Mouse (Mus musculus) monocyte, adult 5-6 weeks (primary cell): ENCODE results near the gene Manbal. TPM values are rescaled to one million over a fixed set of nuclear protein-coding genes. Genes with fewer than 3 reads are reported as not detected.

Experiments
- ATAC-seq: fragments of 153-309, 156-312 bp; replicated peaks from 2 replicates; pipeline ENCODE4 v1.8.0; 2017; ENCODE audit warnings: mild to moderate bottlenecking; ENCODE audit not compliant: low TSS enrichment, insufficient number of reproducible peaks, severe bottlenecking, poor library complexity, low FRiP score
- total RNA-seq: library from RNA; stranded (forward); fragments of 200-1000, 200-491, 200-594 nt; gene quantifications from 3 replicates; pipeline ENCODE4 v1.2.3, GENCODE M21; 2017

Manbal gene
- total RNA-seq, 1 experiment from 2014 or later = 14.3 TPM

DNA sequence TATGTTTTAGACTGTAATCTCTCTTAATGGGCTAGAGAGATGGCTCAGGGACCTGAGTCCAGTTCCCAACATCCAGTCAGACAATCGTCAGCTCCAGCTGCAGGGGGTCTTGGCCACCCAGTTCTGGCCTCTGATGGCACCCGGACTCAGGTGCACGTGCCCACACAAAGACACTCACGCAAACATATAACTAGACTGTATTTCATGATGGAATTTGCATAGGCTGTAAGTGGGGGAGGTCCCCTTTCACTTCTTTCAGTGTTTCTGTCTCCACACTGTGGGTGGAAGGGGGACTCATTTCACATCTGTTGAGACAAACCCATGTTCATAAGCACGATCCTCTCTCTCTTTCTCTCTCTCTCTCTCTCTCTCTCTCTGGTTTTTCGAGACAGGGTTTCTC, 33.1 kb downstream of the Manbal start:
- no peak for ATAC-seq

DNA sequence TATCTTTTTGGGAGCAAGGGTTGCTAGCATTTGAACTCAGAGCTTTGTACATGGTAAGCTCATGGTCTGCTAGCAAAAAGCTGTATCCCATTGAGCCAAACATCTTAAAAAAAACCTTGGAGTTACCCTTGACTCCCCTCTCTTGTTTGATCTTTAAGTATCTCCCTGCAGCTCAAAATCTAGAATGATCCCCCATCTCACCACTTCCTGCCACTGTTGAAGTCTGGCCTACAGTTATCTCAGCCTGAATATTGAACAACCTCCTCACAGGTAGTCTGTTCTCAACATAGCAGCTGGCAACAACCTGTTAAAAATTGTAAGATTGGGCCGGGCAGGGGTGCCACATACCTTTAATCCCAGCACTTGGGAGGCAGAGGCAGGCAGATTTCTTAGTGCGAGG, 33.9 kb downstream of the Manbal start:
- ATAC-seq = no peak

GRCm38 (mm10) chr2:157407596-157407995, 40.2 kb downstream of the Manbal start:
- no peak for ATAC-seq

GRCm38 (mm10) chr2:157409793-157410533, 42.6 kb downstream of the Manbal start:
- no peak for ATAC-seq

GRCm38 (mm10) chr2:157411151-157411693, 43.8 kb downstream of the Manbal start:
- no peak for ATAC-seq

DNA sequence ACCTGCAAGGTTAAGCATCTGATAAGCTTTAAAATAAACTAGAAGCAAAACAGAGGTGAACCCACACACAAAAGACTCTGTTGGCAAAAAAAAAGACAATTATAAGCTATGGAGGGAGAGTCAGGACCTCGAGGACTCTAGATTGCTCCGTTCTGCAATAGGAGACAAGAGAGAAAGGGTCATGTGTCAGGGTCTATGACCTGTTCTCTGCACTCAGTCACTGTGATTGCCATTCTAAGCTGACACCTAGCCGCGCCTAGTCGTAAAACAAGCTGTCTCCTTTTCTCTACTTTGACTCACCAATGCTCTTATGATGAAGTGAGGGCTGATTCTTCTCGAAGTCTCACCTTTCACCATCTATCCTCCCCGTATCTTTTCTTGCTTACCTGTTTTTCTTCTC, 45.1 kb downstream of the Manbal start:
- no peak for ATAC-seq

DNA sequence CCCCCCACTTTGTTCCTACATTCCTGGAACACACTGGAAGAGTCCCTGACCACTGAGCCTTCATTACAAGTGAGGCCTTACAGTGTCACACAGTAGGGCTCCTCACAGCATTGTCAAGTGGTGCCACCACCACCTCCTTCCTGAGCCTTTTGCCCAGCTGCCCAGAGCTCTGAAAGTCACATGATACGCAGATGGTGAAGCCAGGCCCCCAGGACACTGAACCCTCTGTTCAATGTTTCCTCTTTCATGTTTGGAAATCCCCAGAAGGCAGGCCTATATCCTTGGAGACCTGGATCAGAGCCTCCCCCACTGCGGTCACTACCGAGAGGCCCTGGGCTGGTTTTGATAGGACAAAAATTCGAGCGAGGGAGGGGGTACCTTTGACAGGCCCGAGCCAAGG, 49.8 kb downstream of the Manbal start:
- ATAC-seq = no peak

- ATAC-seq = no peak
These were observed 50.8 kb downstream of the Manbal start, which contains the start of gene Src for GRCm38 (mm10) chr2:157418206-157418605. Src (plus strand) TSS chr2:157418444.

GRCm38 (mm10) chr2:157418609-157419071, 51.2 kb downstream of the Manbal start:
- ATAC-seq = no peak

DNA sequence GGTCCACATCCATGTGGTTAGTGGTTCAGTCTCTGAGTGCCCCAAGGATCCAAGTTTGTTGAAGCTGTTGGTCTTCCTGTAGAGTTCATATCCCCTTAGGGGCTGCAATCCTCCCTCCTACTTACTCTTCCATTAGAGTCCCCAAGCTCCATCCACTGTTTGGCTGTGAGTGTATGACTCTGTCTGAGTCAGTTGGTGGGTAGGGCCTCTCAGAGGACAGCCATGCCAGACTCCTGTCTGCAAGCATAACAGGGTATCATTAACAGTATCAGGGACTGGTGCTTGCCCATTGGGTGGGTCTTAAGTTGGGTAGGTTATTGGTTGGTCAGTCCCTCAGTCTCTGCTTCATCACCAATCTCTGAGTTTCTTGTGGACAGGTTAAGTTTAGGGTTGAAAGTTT, 52.1 kb downstream of the Manbal start:
- ATAC-seq = no peak

GRCm38 (mm10) chr2:157420404-157420803, 53.0 kb downstream of the Manbal start:
- no peak for ATAC-seq

DNA sequence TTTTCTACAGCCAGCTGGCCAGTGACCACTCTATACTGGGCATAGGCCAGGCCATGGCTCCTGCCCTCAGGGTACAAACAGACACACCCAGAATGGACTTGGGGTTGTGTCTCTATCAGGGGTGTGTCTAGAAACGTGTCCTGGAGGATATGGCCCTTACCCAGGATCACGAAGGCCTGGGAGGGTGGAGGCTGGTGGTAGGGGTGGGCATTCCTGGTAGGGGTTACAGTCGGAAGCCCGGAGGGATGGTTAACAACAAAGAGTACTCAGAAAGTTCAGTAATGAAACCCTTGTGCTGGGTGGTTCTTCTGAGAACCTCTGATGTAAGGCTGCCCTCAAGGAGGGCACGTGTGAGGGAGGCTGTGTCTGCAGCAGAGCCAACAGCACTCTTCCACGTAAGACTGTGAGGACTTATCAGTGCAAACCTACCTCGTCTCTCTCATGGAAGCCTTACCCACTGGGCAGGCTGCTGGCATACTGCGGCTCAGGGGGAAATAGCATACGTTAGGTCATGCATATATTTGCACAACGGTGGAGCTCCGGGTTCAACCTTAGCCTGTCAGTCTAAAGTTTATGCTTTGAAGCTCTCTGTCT, 54.8 kb downstream of the Manbal start:
- no peak for ATAC-seq

DNA sequence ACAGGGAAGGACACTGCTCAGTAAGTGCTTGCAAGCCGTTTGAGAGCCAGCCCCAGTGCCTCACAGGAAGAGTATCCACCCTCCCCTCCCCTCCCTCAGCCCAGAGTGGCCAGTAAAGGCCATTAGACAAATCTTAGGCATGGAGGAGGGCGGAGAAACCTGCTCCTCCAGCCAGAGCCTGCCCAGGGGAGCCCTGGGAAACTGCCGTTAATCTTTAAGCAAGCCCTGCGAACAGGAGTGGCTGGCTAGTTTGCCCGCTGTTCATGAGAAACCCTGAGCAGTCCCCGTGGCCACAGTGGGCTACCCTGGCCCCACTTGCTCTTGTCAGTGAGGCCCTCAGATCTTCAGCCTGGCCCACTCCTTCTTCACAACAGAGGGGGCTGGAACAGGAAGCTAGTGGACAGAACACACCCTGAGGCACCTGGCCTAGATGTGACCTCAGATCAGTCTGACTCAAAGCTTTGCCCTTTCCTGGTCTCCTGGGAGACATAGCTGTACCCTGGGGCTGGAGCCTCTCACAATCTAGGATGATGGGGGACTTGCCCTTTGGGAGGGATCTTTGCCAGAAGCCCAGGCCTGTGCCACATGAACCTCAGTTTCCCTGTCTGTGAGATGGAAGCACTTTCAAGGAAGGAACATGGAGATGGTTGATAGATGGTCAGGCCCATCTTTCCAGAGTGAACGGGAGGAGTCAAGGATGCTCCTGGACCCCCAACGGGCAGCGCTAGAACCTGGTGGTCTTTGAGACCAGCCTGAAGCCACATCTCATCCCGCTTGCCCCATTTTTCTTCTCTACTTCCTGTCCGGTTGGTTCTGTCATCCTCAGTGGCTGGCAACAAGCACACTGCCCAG, 55.7 kb downstream of the Manbal start:
- ATAC-seq = no peak

DNA sequence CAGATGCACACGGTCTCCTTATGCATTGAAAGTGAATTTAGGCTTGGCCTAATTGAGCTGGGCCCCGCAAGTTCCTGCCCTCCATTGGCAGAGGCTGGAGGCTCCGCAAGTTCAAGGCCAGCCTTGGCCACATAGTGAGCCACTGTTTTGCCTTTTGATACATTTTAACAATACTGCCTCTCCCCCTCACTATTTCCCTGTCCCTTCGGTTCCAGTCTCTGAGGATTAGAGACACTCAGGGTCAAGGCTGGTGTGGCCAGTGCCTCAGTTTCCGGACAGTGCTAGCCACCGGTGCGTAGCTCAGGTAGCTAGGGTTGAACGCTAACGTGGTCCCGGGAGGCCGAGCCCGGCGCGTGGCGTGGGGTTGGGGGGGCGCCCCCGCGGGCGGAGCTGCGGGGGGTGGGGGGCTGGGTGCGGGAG, 56.3 kb downstream of the Manbal start:
- no peak for ATAC-seq

DNA sequence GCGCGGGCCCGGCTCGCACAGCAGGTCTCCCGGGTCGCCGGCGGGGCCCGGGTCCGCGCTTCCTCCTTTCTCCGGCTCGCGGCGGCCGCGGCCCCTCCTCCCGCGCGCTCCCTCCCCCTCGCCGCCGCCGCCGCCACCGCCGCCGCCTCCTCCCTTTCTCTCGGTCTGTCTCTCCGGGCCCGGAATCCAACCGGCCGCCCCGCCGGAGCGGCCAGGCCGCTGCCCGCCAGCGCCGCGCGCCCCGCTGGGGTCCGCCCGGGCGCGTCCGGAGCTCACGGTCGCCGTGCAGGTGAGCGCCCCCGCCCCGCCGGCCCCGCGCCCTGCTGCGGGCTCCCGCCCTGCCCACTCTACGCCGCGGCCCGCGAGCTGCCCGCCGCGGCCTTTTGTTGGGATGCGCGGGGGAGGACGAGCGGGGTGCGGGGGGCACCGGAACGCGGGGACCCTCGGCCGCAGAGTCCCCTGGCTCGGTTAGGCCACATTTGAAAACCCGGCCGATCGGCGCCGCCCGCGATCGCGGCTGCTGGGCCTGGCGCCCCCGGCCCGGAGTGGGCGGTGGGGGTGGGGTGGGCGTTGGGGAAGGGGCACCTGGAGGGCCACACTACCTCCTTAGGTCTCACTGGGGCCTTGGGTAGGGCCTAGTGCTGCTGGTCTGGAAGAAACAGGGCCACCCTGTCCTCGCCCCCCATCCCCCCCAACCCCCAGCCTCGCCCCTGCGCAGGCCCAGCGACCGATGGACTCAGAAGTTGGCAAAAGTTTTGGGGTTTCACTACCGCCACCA, 56.9 kb downstream of the Manbal start:
- ATAC-seq = no peak

DNA sequence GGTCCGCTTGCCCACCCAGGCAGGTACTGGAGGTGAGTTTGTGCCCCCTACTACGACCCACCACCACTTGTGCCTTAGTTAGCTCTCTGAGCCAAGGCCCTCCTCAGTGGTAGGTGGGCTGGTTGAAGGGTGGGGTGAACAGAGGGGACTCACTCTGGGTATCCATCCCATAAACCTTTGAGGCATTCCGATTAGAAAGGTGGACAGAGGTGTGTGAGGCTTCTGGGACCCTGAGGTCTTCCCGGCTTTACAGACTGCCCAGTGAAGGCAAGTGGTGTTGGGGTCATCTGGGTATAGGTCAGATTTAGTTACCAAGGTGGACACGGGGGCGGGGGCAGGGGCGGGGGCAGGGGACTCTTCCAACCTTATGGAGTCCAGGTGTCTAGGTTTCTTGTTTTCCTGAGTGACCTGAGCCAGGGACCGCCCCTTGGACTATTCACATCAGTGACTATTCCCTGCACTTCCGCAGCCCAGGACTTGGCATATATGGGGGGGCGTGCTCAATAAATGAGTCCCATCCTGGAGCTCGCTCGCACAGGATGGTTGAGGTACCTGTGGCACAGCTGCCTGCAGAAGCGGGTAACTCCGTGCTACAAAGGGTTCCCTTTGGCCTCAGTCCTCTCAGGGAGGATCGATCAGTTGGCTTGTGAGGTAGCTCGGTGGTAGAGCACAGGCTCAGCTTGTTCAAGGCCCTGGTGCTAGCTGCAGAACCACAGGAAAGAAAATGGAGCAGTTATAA, 57.7 kb downstream of the Manbal start:
- ATAC-seq = no peak

GRCm38 (mm10) chr2:157425643-157425988, 58.2 kb downstream of the Manbal start:
- no peak for ATAC-seq

DNA sequence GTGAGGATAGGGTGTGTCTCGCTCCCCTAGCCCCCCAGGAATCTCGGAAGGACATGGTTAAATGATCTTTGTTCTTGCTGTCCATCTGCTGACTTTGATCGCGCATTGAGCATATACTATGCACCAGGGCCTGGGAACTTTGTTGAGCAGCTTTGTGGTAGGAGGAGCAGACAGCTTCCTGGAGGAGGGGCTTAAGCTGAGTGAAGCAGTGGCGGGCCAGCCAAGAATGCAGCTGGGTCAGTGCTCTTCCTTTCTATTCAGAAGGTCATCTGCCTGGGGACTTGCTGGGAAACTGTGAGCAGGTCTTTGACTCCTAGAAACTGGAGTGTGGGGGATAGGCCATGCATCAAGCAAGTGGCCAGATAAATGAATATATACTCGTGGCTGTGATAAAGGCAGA, 58.8 kb downstream of the Manbal start:
- no peak for ATAC-seq
